Mouse (Mus musculus) cerebellum, adult (tissue): ENCODE measurements at regions not wholly inside any gene's neighbourhood (a gene's known extent, or its start where the extent isn't known, plus 50 kb on each side); places are given as distances from the start of the nearest gene placed in this dataset.
A peak's percentile ranks its signal among the peaks of the same experiment; 100 is the strongest.

Experiments
- ATAC-seq: cut with Nextera tagmentation; 2 replicates; pipeline ENCODE4 v1.9.2; 2017; ENCODE audit warnings: mild to moderate bottlenecking, moderate library complexity, mixed read lengths; ENCODE audit not compliant: insufficient number of reproducible peaks, low FRiP score, low TSS enrichment

- no peak for ATAC-seq
Observed at GRCm38 (mm10) chr10:98685739-98686138, 228.5 kb upstream of the Atp2b1 start.

GRCm38 (mm10) chr10:98686370-98686769 is 227.8 kb upstream of the Atp2b1 start:
- no peak for ATAC-seq

- ATAC-seq: no peak
Observed at GRCm38 (mm10) chr10:98691816-98692215, 222.4 kb upstream of the Atp2b1 start.

GRCm38 (mm10) chr10:98694690-98695370 is 219.4 kb upstream of the Atp2b1 start:
- ATAC-seq: no peak

GRCm38 (mm10) chr10:98695371-98695725 is 218.9 kb upstream of the Atp2b1 start:
- no peak for ATAC-seq

GRCm38 (mm10) chr10:98697866-98698265 is 216.3 kb upstream of the Atp2b1 start:
- peak; percentile 54 for ATAC-seq

- ATAC-seq: no peak
Observed at GRCm38 (mm10) chr10:98699579-98699978, 214.6 kb upstream of the Atp2b1 start.

- ATAC-seq: no peak
Observed at GRCm38 (mm10) chr10:98700407-98700806, 213.8 kb upstream of the Atp2b1 start.

GRCm38 (mm10) chr10:98701285-98701684 is 212.9 kb upstream of the Atp2b1 start:
- ATAC-seq: no peak

GRCm38 (mm10) chr10:98702470-98703215 is 211.6 kb upstream of the Atp2b1 start:
- peak; percentile 47 for ATAC-seq

- ATAC-seq: no peak
Observed at GRCm38 (mm10) chr10:98703642-98704293, 210.4 kb upstream of the Atp2b1 start.

- ATAC-seq: no peak
Observed at GRCm38 (mm10) chr10:98704559-98704958, 209.6 kb upstream of the Atp2b1 start.

- ATAC-seq: no peak
Observed at GRCm38 (mm10) chr10:98717856-98718255, 196.3 kb upstream of the Atp2b1 start.

GRCm38 (mm10) chr10:98718706-98719105 is 195.5 kb upstream of the Atp2b1 start:
- ATAC-seq: no peak

GRCm38 (mm10) chr10:98720256-98721005 is 193.8 kb upstream of the Atp2b1 start:
- ATAC-seq: no peak

- no peak for ATAC-seq
Observed at GRCm38 (mm10) chr10:98725110-98725509, 189.1 kb upstream of the Atp2b1 start.

GRCm38 (mm10) chr10:98727130-98727529 is 187.1 kb upstream of the Atp2b1 start:
- no peak for ATAC-seq

GRCm38 (mm10) chr10:98728396-98729030 is 185.7 kb upstream of the Atp2b1 start:
- no peak for ATAC-seq

GRCm38 (mm10) chr10:98733950-98734585 is 180.1 kb upstream of the Atp2b1 start:
- peak; percentile 36; the same call in 1 of the 2 replicates for ATAC-seq
